Mouse (Mus musculus) ES-E14 (cell line): ENCODE measurements around the gene Arntl. TPM values are rescaled to one million over a fixed set of nuclear protein-coding genes. Genes with fewer than 3 reads are reported as not detected.

Source experiments
- DNase-seq: peaks from one replicate; pipeline ENCODE4 v3.0.0-alpha.2; 2013; ENCODE audit warnings: low read depth, low spot score
- H3K27ac ChIP-seq: 2 replicates; pipeline ENCODE4 v1.5.1; 2012; ENCODE audit warnings: low read depth, mild to moderate bottlenecking, low read length, moderate library complexity, mixed read lengths; ENCODE audit not compliant: poor library complexity, insufficient read depth, severe bottlenecking
- H3K36me3 ChIP-seq: 2 replicates; pipeline ENCODE4 v1.6.1; 2012; ENCODE audit warnings: mild to moderate bottlenecking, low read length, moderate library complexity, mixed read lengths; ENCODE audit not compliant: control insufficient read depth, poor library complexity, insufficient read depth, severe bottlenecking
- H3K4me1 ChIP-seq, 2 experiments: fragments of 150-350 bp in 1 of 2; sonication (generic) in 1 of 2; 2 replicates each; pipeline ENCODE4 v1.6.1; 2012; ENCODE audit warnings: low read length in 2 of 2, mild to moderate bottlenecking in 1 of 2, mixed read lengths in 1 of 2; ENCODE audit not compliant: control insufficient read depth in 2 of 2, insufficient read depth in 2 of 2, poor library complexity in 1 of 2
- H3K4me3 ChIP-seq, 2 experiments: fragments of 150-350 bp in 1 of 2; sonication (generic) in 1 of 2; 2 replicates each; pipeline ENCODE4 v1.5.1; 2012; ENCODE audit warnings: low read length in 2 of 2, low read depth in 1 of 2, mild to moderate bottlenecking in 1 of 2, mixed read lengths in 1 of 2; ENCODE audit not compliant: insufficient read depth in 1 of 2, poor library complexity in 1 of 2, severe bottlenecking in 1 of 2
- H3K9ac ChIP-seq: 2 replicates; pipeline ENCODE4 v1.6.1; 2012; ENCODE audit warnings: low read depth, mild to moderate bottlenecking, low read length, mixed read lengths; ENCODE audit not compliant: poor library complexity, insufficient read depth, severe bottlenecking
- H3K9me3 ChIP-seq: fragments of 150-350 bp; sonication (generic); 2 replicates; pipeline ENCODE4 v1.6.1; 2012; ENCODE audit warnings: low read depth, mild to moderate bottlenecking, low read length; ENCODE audit not compliant: control insufficient read depth, insufficient read depth
- CHD2 ChIP-seq: IDR thresholded peaks from 2 replicates; pipeline ENCODE4 v1.6.1; 2014; ENCODE audit warnings: mild to moderate bottlenecking, low read depth, low read length, inconsistent platforms
- HCFC1 ChIP-seq: IDR thresholded peaks from 2 replicates; pipeline ENCODE4 v1.6.1; 2012; ENCODE audit warnings: low read length, inconsistent platforms, borderline replicate concordance; ENCODE audit not compliant: insufficient read depth
- MAFK ChIP-seq: IDR thresholded peaks from 2 replicates; pipeline ENCODE4 v1.6.1; 2014; ENCODE audit warnings: mild to moderate bottlenecking, low read depth, low read length, inconsistent platforms; ENCODE audit not compliant: insufficient read depth
- ZC3H11A ChIP-seq: IDR thresholded peaks from 2 replicates; pipeline ENCODE4 v1.6.1; 2012; ENCODE audit warnings: low read depth, mild to moderate bottlenecking, inconsistent platforms, low read length, borderline replicate concordance
- ZNF384 ChIP-seq: IDR thresholded peaks from 2 replicates; pipeline ENCODE4 v1.6.1; 2012; ENCODE audit warnings: low read depth, low read length, inconsistent platforms
- in situ Hi-C, 2 experiments: fragments of 600-800 bp; cut with MboI; formaldehyde crosslinking; loops; one replicate each; pipeline ENCODE4 v1.15.1; 2025; ENCODE audit warnings: low sequenced_read_pairs in 2 of 2, inconsistent platforms in 1 of 2; ENCODE audit not compliant: unreplicated experiment in 2 of 2
- total RNA-seq: library from RNA; depleted of rRNA; stranded (reverse); fragments of 300-350 nt; gene quantifications from 2 replicates; pipeline ENCODE4 v1.2.3, GENCODE M21; 2012

Arntl gene
- total RNA-seq, 1 experiment = 10.0 TPM

DNA sequence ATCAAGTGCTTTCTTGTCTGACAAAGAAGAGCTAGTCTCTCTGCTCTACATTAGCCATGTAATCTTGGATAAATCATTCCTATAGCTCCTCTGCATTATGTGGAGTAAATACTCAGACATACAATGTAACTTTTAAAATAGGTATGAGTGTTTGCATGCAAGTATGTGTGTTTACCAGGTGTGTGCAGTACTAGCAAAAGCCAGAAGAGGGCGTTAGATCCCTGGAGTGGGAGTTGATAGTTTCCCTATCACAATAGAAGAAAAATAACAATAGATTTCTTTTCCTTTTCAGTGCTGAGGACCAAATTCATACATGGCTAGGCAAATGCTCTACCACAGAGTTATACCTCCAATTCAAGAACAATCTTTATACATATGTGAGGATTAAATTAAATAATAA is 15.5 kb upstream of the Arntl start:
- no peak for DNase-seq
- H3K9me3 ChIP-seq = no peaks in the 10 kb centered on the region
- no peak overlapping the region for H3K27ac ChIP-seq
- no peak overlapping the region for H3K4me3 ChIP-seq
- H3K36me3 ChIP-seq = no peaks in the 10 kb centered on the region
- no peak overlapping the region for H3K9ac ChIP-seq
- H3K4me1 ChIP-seq = peaks cover under 1 to 12% of the 10 kb centered on the region in 2 experiments; a peak in 1 of 4 replicates
- in situ Hi-C loops = no loop called here
- TF ChIP-seq ZC3H11A (0 out of 2 replicates have a peak, but pooled peaks have one; percentile 46), MAFK (no peak)

DNA sequence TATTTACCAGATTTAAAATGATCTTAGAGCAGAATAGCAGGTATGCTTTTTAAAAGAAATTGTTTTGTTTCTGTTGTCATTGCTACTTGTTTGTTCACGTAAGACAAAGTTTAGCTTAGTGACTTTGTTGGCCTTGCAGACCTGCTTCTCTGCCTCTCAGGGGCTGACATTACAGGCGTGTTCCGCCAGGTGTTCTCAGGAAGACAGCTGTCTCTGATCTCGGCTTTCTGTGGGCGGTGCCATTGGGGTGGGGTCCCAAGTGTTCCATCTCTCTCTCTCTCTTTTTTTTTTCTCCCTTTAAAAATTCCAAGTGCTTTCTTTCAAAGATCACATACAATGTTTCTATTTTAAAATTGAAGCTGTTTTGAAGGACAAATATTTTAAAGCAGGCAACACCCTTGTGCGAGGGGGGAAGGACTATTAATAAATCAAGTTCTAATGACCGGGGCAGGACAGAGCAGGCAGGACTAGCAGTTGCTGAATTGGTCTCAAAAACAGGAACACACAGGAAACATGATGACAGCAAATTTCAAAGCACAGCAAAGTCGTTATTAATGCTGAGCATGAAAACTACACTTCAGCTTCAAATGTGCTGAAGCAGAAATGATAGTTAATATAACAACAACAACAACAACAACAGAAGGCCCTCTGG is 14.4 kb upstream of the Arntl start:
- H3K9ac ChIP-seq = no peak overlapping the region
- H3K4me1 ChIP-seq = peaks cover 0 to 14% of the 10 kb centered on the region in 2 experiments; a peak in 1 of 4 replicates
- H3K27ac ChIP-seq = no peak overlapping the region
- no peak for DNase-seq
- in situ Hi-C loops = no loop called here
- H3K36me3 ChIP-seq = no peaks in the 10 kb centered on the region
- H3K9me3 ChIP-seq = no peaks in the 10 kb centered on the region
- TF ChIP-seq ZC3H11A (no peak), ZNF384 (no peak), CHD2 (no peak), MAFK (no peak), HCFC1 (no peak)
- H3K4me3 ChIP-seq = no peak overlapping the region

DNA sequence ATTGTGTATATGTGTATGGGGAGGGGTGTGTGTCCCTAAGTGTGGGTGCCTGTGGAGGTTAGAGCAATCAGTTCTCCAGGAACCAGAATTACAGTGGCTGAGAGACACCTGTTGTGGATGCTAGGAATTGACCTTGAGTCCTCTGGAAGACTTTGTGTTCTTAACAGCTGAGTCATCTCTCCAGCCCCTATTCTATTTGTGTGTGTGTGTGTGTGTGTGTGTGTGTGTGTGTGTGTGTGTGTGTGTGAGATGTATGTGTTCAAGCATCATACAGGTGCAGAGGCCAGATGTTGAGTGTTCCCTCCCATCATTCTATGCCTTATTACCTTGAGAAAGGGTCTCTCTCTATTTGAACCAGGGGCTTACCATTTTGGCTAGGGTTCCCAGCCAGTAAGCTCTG is 13.4 kb upstream of the Arntl start:
- H3K27ac ChIP-seq = no peak overlapping the region
- no peak overlapping the region for H3K4me3 ChIP-seq
- no peak overlapping the region for H3K9ac ChIP-seq
- H3K36me3 ChIP-seq = no peaks in the 10 kb centered on the region
- peaks cover 0 to 8% of the 10 kb centered on the region in 2 experiments; a peak in 1 of 4 replicates for H3K4me1 ChIP-seq
- in situ Hi-C loops = no loop called here
- TF ChIP-seq ZC3H11A (no peak), MAFK (peak; percentile 64)
- H3K9me3 ChIP-seq = no peaks in the 10 kb centered on the region
- DNase-seq = no peak

DNA sequence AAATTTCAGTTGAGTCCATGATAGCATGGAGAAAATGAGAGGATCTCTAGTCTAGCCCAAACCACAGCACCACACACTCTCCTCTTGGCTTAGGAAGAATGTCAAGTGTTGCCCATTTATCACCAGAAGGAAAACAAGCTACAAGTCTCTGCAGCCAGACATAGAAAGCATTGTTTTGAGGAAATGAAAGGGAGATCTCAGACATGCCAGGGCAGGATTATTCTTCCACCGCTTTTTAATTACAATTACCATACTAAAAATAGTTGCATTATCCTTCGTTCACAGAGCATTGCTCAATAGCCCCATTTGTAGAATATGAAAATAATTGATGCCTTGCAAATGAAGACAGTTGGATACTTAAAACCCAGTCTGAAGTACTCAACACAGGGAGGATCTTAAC is 12.0 kb upstream of the Arntl start:
- no peaks in the 10 kb centered on the region for H3K9me3 ChIP-seq
- no peaks in the 10 kb centered on the region for H3K36me3 ChIP-seq
- TF ChIP-seq HCFC1 (no peak), MAFK (no peak), ZNF384 (no peak), CHD2 (no peak), ZC3H11A (no peak)
- H3K4me1 ChIP-seq = peaks cover 0 to 8% of the 10 kb centered on the region in 2 experiments; a peak in 1 of 4 replicates
- DNase-seq = no peak
- in situ Hi-C loops = no loop called here
- H3K27ac ChIP-seq = no peak overlapping the region
- H3K9ac ChIP-seq = no peak overlapping the region
- no peak overlapping the region for H3K4me3 ChIP-seq

DNA sequence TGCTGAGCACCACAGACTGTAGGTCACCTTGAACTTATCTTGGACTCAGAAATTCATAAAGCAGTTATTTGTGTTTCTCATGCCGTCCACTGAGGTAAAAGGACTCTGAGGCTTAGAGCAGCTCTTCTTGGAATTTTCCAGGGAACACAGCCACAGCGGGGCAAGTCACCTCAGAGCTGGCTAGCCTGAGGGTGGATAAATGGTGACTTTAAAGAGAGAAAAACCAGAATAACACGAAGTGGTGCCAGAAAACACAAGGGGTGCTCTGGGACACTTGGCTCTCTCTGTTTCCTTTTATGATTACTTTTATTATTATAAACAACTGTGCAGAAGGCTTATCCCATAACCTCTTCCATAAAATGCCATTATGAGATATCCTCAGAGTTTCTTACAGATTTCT is 11.1 kb upstream of the Arntl start:
- Histone ChIP-seq H3K27ac (no peak overlapping the region), H3K9ac (no peak overlapping the region), H3K4me1 (peaks cover 0 to 8% of the 10 kb centered on the region in 2 experiments; a peak in 1 of 4 replicates), H3K36me3 (no peaks in the 10 kb centered on the region), H3K9me3 (no peaks in the 10 kb centered on the region), H3K4me3 (no peak overlapping the region)
- in situ Hi-C loops = no loop called here
- no peak for TF ChIP-seq HCFC1
- TF ChIP-seq CHD2 = no peak
- no peak for TF ChIP-seq ZC3H11A
- TF ChIP-seq ZNF384 = no peak
- no peak for TF ChIP-seq MAFK
- no peak for DNase-seq
